Mouse (Mus musculus) retina, postnatal 7 days (tissue): Measurements from ENCODE around the gene Maml2.

Experiments
- DNase-seq: peaks from one replicate; pipeline ENCODE4 v3.0.0-alpha.2; 2012; ENCODE audit warnings: low read depth, low spot score

Gene Maml2

GRCm38 (mm10) chr9:13309807-13310206, 12.1 kb downstream of the Maml2 start:
- DNase-seq: no peak

GRCm38 (mm10) chr9:13310236-13310635, 12.5 kb downstream of the Maml2 start:
- DNase-seq: no peak

GRCm38 (mm10) chr9:13311094-13311493, 13.3 kb downstream of the Maml2 start:
- no peak for DNase-seq

GRCm38 (mm10) chr9:13313923-13314322, 16.2 kb downstream of the Maml2 start:
- no peak for DNase-seq

- DNase-seq: no peak
Measured at GRCm38 (mm10) chr9:13314577-13315004, 16.8 kb downstream of the Maml2 start.

GRCm38 (mm10) chr9:13315393-13315792, 17.6 kb downstream of the Maml2 start:
- DNase-seq: no peak

GRCm38 (mm10) chr9:13319566-13319965, 21.8 kb downstream of the Maml2 start:
- no peak for DNase-seq

- DNase-seq: no peak
Measured at GRCm38 (mm10) chr9:13320800-13321364, 23.1 kb downstream of the Maml2 start.

GRCm38 (mm10) chr9:13323074-13323473, 25.3 kb downstream of the Maml2 start:
- no peak for DNase-seq

- DNase-seq: no peak
Measured at GRCm38 (mm10) chr9:13323612-13324011, 25.9 kb downstream of the Maml2 start.

GRCm38 (mm10) chr9:13414230-13414766, 116.5 kb downstream of the Maml2 start:
- no peak for DNase-seq

GRCm38 (mm10) chr9:13425031-13425940, 127.5 kb downstream of the Maml2 start:
- DNase-seq: peak; percentile 8

GRCm38 (mm10) chr9:13429477-13430125, 131.8 kb downstream of the Maml2 start:
- DNase-seq: no peak

- no peak for DNase-seq
Measured at GRCm38 (mm10) chr9:13430302-13430701, 132.5 kb downstream of the Maml2 start.

- DNase-seq: no peak
Measured at GRCm38 (mm10) chr9:13430744-13431143, 133.0 kb downstream of the Maml2 start.

- DNase-seq: no peak
Measured at GRCm38 (mm10) chr9:13431646-13432045, 133.9 kb downstream of the Maml2 start.

GRCm38 (mm10) chr9:13433501-13434090, 135.8 kb downstream of the Maml2 start:
- DNase-seq: no peak

- DNase-seq: no peak
Measured at GRCm38 (mm10) chr9:13440911-13441310, 143.2 kb downstream of the Maml2 start.

- no peak for DNase-seq
Measured at GRCm38 (mm10) chr9:13442012-13442735, 144.4 kb downstream of the Maml2 start.

GRCm38 (mm10) chr9:13443484-13444211, 145.9 kb downstream of the Maml2 start:
- no peak for DNase-seq
